Comparison of ENCODE assay signal across 11 mouse cellular contexts in genomic region chr13:60654017-60654565, GRCm38 (mm10). TPM values are rescaled to one million over a fixed set of nuclear protein-coding genes. Genes with fewer than 3 reads are reported as not detected.
DNase-seq lines count a peak whose midpoint lies in the region; ATAC-seq and TF ChIP-seq lines count a peak whose summit lies in the region.
"Had no signal": no experiment of that assay in that cellular context is flagged by ENCODE, and none has a peak within 500 bp of the region (broad histone marks: within the 10 kb centered on the region; RNA-seq: fewer than 3 reads in every experiment).

No protein-coding gene starts in this region.

- H3K4me1 ChIP-seq in forebrain, postnatal 0 days (ENCODE audit: insufficient read depth) = no peaks in the 10 kb centered on the region
- H3K4me1 ChIP-seq in forebrain, embryonic 15.5 days = no peaks in the 10 kb centered on the region
- 0 out of 2 replicates have a peak, but pooled peaks cover 2% of the 10 kb centered on the region for H3K4me1 ChIP-seq in thymus, adult 2 months (replicated peaks; ENCODE audit: control insufficient read depth, insufficient read depth, low read length)

- no peak overlapping the region for H3K27ac ChIP-seq in forebrain, postnatal 0 days (ENCODE audit: low read depth, low read length)
- no peak overlapping the region for H3K27ac ChIP-seq in forebrain, embryonic 15.5 days (replicated peaks)
- H3K27ac ChIP-seq in thymus, adult 2 months (ENCODE audit: control insufficient read depth, insufficient read depth, low read length) = no peak overlapping the region

- peak; percentile 74 for ATAC-seq in forebrain, postnatal 0 days
- no peak for ATAC-seq in forebrain, embryonic 15.5 days (replicated peaks)

- H3K9ac ChIP-seq in forebrain, postnatal 0 days = no peak overlapping the region
- no peak overlapping the region for H3K9ac ChIP-seq in forebrain, embryonic 15.5 days (replicated peaks)

- peak; percentile 14 for DNase-seq in forebrain, postnatal 0 days
- peak; percentile 54 for DNase-seq in left cerebral cortex, postnatal 4 days
- DNase-seq in left cerebral cortex, adult 8-10 months (ENCODE audit: low spot score in 2 of 2) = no peak
- DNase-seq in thymus, postnatal 14 days = peak; percentile 13
- no peak for DNase-seq in thymus, adult 18-20 months
- no peak for DNase-seq in MN1 (ENCODE audit: low spot score)
- no peak for DNase-seq in thymus, adult 2 months
- DNase-seq: adrenal gland, postnatal 36 days; kidney, postnatal 4 days; thymus, postnatal 4 days had no signal

- H3K4me3 ChIP-seq in forebrain, postnatal 0 days (ENCODE audit: low read depth, low read length) = no peak overlapping the region
- no peak overlapping the region for H3K4me3 ChIP-seq in forebrain, embryonic 15.5 days
- H3K4me3 ChIP-seq in thymus, adult 2 months (ENCODE audit: control insufficient read depth, insufficient read depth, low read length) = no peak overlapping the region

- H3K4me2 ChIP-seq in forebrain, postnatal 0 days (ENCODE audit: low read depth) = no peak overlapping the region
- H3K4me2 ChIP-seq in forebrain, embryonic 15.5 days (replicated peaks) = no peak overlapping the region

- peaks cover 4% of the 10 kb centered on the region; the same call in 1 of the 2 replicates for H3K36me3 ChIP-seq in forebrain, postnatal 0 days (ENCODE audit: insufficient read depth)
- H3K36me3 ChIP-seq in forebrain, embryonic 15.5 days = 0 out of 2 replicates have a peak, but pooled peaks cover 4% of the 10 kb centered on the region
- no peaks in the 10 kb centered on the region for H3K36me3 ChIP-seq in thymus, adult 2 months (ENCODE audit: control insufficient read depth, insufficient read depth, low read length)

- H3K27me3 ChIP-seq in forebrain, postnatal 0 days (ENCODE audit: insufficient read depth, low read length) = no peaks in the 10 kb centered on the region
- no peaks in the 10 kb centered on the region for H3K27me3 ChIP-seq in forebrain, embryonic 15.5 days
- H3K27me3 ChIP-seq in thymus, adult 2 months (ENCODE audit: control insufficient read depth, insufficient read depth, low read length) = no peaks in the 10 kb centered on the region

- no peak for TF ChIP-seq POLR2A in thymus, adult 2 months (IDR thresholded peaks at IDR 0.05; ENCODE audit: control insufficient read depth, extremely low read depth, insufficient read depth, low read length, poor library complexity)

- 81% methylated on average over 2 of the region's 2 CpGs for WGBS in forebrain, postnatal 0 days
- 83% methylated on average over 2 of the region's 2 CpGs for WGBS in forebrain, embryonic 15.5 days
- WGBS in thymus, adult 2 months = 70% methylated on average over 2 of the region's 2 CpGs

- H3K9me3 ChIP-seq in forebrain, postnatal 0 days (ENCODE audit: low read length) = no peaks in the 10 kb centered on the region
- H3K9me3 ChIP-seq in forebrain, embryonic 15.5 days = no peaks in the 10 kb centered on the region

- no peak for TF ChIP-seq CTCF in forebrain, postnatal 0 days (IDR thresholded peaks at IDR 0.05; ENCODE audit: low read depth)
- TF ChIP-seq CTCF in thymus, adult 2 months (IDR thresholded peaks at IDR 0.05; ENCODE audit: borderline replicate concordance, control insufficient read depth, extremely low read depth, insufficient read depth, low read length, poor library complexity) = no peak

- intact Hi-C loops in left cerebral cortex, postnatal 4 days (cut with DNase I) = no loop called here

RNA-seq across cellular contexts. Expression of gene Dapk1, which starts 52.3 kb away (rescaled TPM):
- 67.1 and 72.6 TPM in 2 replicates for total RNA-seq in forebrain, postnatal 0 days (2014; rRNA removed)
- 25.9 and 35.6 TPM in 2 replicates for polyA plus RNA-seq in forebrain, postnatal 0 days (2015; fragmentation: Nextera tagmentation; extraction: Ambion mirVana)
- 54.7 and 56.5 TPM in 2 replicates for polyA plus RNA-seq in forebrain, embryonic 15.5 days (2015; fragmentation: Nextera tagmentation; extraction: Ambion mirVana)
- 100 to 1,000 TPM; 105 to 110 TPM for total RNA-seq in left cerebral cortex, postnatal 4 days (2021)
- 10 to 100 TPM; 79.4 to 92.7 (median 84.4) TPM for total RNA-seq in left cerebral cortex, adult 8-10 months (2022)
- 45.2 and 72.4 TPM in 2 replicates for polyA plus RNA-seq in thymus, adult 2 months (2012; rRNA removed)

Comparison
In these comparisons a context has a peak if more than half of its experiments do, and no peak if none do; other contexts are left out.
1. DNase-seq: peak in forebrain, postnatal 0 days (single experiment), left cerebral cortex, postnatal 4 days (single experiment) and thymus, postnatal 14 days (single experiment); none in left cerebral cortex, adult 8-10 months (0 of 2), thymus, adult 18-20 months (0 of 2), MN1 (single experiment) and thymus, adult 2 months (single experiment).